Mouse (Mus musculus) bone marrow macrophage, adult 2 months (primary cell): ENCODE data around the gene Gm10340.
"Not testable (repeated sequence)": the region's sequence is repeated elsewhere in the genome, so short reads cannot be mapped to it uniquely, and the experiment has no call there.

Source experiments
- CTCF ChIP-seq: IDR thresholded peaks from 2 replicates; pipeline ENCODE4 v1.5.1; 2012; ENCODE audit warnings: low read depth, mild to moderate bottlenecking, low read length, moderate library complexity
- POLR2A ChIP-seq: IDR thresholded peaks from 2 replicates; pipeline ENCODE4 v1.6.1; 2012; ENCODE audit warnings: mild to moderate bottlenecking, low read depth, low read length, borderline replicate concordance

- not testable (repeated sequence) for TF ChIP-seq CTCF, POLR2A
These were observed 17.7 kb upstream of the Gm10340 start for GRCm38 (mm10) chr14:3116051-3116450.
